Mouse (Mus musculus): Measurements from ENCODE around the gene Ckb. TPM values are rescaled to one million over a fixed set of nuclear protein-coding genes. Genes with fewer than 3 reads are reported as not detected.

Ckb gene
- 1 to 10 TPM in 1 of 2 experiments, under 1 TPM in 1; 0.27 to 2.6 TPM for total RNA-seq (2023)

DNA sequence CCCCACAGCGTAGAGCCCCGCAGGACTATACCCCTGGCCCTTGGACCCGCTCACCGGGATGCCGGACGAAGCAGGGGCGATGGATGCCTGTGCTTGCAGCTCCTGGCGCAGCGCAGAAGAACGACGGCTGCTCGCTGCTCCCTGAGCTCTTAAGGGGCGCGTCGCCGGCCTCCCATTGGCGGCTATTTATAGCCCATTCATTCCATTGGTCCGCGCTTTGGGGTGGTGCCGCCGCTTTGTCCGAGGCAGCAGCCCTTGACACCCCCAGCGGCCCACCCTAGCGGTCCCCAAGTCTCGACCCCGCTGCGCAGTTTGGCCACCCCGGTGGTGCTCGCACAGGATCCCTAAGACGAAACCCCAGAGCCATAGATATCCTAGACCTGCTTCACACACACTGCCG, at the start of gene Ckb:
Gene Ckb (minus strand): TSS at position 163 of the 400 bp plus-strand sequence.

DNA sequence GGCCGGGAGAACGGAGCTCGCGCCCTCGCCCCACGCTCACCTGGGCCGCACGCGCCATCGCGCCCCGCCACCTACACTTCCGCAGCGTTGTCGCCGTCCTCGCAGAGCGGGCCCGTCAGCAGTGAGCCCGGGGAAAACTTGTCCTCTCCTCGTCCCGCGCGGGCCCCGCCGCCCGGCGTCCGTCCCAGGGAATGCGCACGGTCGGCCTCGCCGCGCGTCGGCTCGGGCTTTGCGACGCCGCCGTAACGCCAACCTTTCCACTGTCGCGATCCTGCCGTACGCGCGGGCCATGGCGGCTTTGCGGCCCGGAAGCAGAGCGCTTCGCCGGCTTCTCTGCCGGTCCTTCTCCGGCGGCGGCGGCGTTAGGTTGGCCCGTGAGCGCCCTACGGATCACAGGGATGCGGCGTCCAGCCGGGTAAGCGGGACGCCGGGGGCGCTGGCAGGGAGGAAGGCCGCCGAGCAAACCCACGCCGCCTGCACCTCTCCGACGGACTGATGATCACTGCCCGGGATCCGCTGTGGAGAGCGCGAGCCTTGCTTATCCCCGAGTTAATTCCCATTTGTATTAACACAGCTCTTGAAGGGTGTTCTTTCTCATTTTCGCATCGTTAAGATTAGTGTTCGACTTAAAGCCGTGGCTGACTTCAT, 41.0 kb upstream of the Ckb start, which contains the start of the genes Bag5 and Apopt1:
Gene Bag5 (minus strand): TSS at position 254 of the 648 bp plus-strand sequence.
Gene Apopt1 (plus strand): TSS at position 258 of the 648 bp plus-strand sequence.

DNA sequence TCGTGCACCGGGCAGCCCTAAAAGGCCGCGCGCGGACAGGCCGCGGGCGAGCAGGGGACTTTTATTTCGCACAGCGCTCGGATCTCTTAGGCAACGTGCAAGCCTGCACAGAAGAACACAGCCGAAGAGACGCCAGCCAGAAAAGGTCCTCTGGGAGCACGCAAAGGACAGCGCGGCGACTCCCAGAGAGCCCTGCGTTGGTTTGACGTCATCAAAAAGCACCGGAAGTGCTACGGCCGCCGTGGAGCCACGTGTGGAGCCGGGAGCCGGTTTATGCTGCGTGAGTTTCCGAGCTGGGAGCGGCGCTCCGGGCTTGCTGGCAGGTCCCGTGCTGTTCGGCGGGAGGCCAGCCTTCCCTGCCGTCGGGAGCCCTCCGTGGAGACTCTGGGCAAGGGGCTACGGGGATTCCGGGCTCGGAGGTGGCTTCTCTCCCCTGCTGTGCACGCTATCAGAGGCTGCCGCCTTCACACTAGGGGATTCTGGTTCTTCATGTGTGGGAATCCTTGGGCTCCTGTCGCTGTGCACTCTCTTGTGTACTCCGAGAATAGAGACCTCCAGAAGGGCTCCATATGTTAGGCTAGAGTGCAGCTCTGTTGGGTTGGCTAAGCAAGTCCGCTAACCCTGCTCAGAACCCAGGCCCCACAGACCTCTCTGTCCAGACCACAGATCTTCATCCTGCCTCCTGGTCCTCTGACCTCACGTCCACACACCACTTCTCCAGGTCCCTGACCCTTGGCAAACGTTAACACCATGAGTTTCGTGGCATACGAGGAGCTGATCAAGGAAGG, 5.9 kb upstream of the Ckb start, which contains the start of gene Trmt61a:
Gene Trmt61a (plus strand): TSS at position 224 of the 788 bp plus-strand sequence.

Other genes with a start within 250 kb of the Ckb start
- gene Tnfaip2, start 229.9 kb downstream of the Ckb start, total RNA-seq (2023) = 1 to 10 TPM; 1.2 to 5.5 TPM
- not detected for gene Gm266, start 186.5 kb downstream of the Ckb start, total RNA-seq (2023)
- gene Eif5, start 134.3 kb downstream of the Ckb start, total RNA-seq (2023) = 1,000 to 10,000 TPM in 1 of 2 experiments, 100 to 1,000 TPM in 1; 905 to 1,049 TPM
- gene Mark3, start 97.8 kb downstream of the Ckb start, total RNA-seq (2023) = 10 to 100 TPM; 80.1 to 88.4 TPM
- 10 to 100 TPM; 12.2 to 14.1 TPM for gene Trmt61a, start 5.8 kb upstream of the Ckb start, total RNA-seq (2023)
- gene Bag5, start 40.9 kb upstream of the Ckb start, total RNA-seq (2023) = 10 to 100 TPM; 26.5 to 27.5 TPM
- gene Apopt1, start 40.9 kb upstream of the Ckb start, total RNA-seq (2023) = 10 to 100 TPM; 26.8 to 29.0 TPM
- 10 to 100 TPM; 80.6 to 93.3 TPM for gene Klc1, start 86.5 kb upstream of the Ckb start, total RNA-seq (2023)
- gene Xrcc3, start 141.5 kb upstream of the Ckb start, total RNA-seq (2023) = 1 to 10 TPM; 2.1 to 2.6 TPM
- gene Zfyve21, start 141.8 kb upstream of the Ckb start, total RNA-seq (2023) = 1 to 10 TPM; 1.8 to 2.7 TPM
- 10 to 100 TPM; 47.8 to 58.3 TPM for gene Ppp1r13b, start 235.8 kb upstream of the Ckb start, total RNA-seq (2023)

Data from B cell, adult 67 days (primary cell).